Mouse (Mus musculus): ENCODE results near the gene Olfr671. TPM values are rescaled to one million over a fixed set of nuclear protein-coding genes. Genes with fewer than 3 reads are reported as not detected.

Olfr671 gene
- total and polyA plus RNA-seq, 2 experiments from 2014 or later: not detected

- H3K27ac ChIP-seq (ENCODE audit: low read depth, low read length): no peak within 1 kb of the TSS
- H3K4me1 ChIP-seq (ENCODE audit: insufficient read depth): no peaks in the 10 kb centered on the region
- no peak for ATAC-seq
- WGBS: 90% methylated on average over 1 of the region's 1 CpGs
- no peaks in the 10 kb centered on the region for H3K27me3 ChIP-seq (ENCODE audit: insufficient read depth, low read length)
- no peak for DNase-seq
- no peak within 1 kb of the TSS for H3K4me3 ChIP-seq (ENCODE audit: low read depth, low read length)
- no peak for TF ChIP-seq CTCF (IDR thresholded peaks at IDR 0.05; ENCODE audit: low read depth)
- no peaks in the 10 kb centered on the region for H3K9me3 ChIP-seq (ENCODE audit: low read length)
- no peak within 1 kb of the TSS for H3K4me2 ChIP-seq (ENCODE audit: low read depth)
- H3K36me3 ChIP-seq (ENCODE audit: insufficient read depth): no peaks in the 10 kb centered on the region
- no peak within 1 kb of the TSS for H3K9ac ChIP-seq
Measured at GRCm38 (mm10) chr7:104933940-104934339, 45.0 kb downstream of the Olfr671 start, which contains the start of gene Olfr669. Olfr669 (plus strand) TSS chr7:104934240.

- Histone ChIP-seq H3K4me3 (ENCODE audit: low read depth, low read length) (no peak within 1 kb of the TSS), H3K27me3 (ENCODE audit: insufficient read depth, low read length) (no peaks in the 10 kb centered on the region), H3K27ac (ENCODE audit: low read depth, low read length) (no peak within 1 kb of the TSS), H3K4me1 (ENCODE audit: insufficient read depth) (no peaks in the 10 kb centered on the region), H3K36me3 (ENCODE audit: insufficient read depth) (no peaks in the 10 kb centered on the region), H3K9ac (no peak within 1 kb of the TSS), H3K9me3 (ENCODE audit: low read length) (no peaks in the 10 kb centered on the region), H3K4me2 (ENCODE audit: low read depth) (no peak within 1 kb of the TSS)
- WGBS: 81% methylated on average over 1 of the region's 1 CpGs
- DNase-seq: no peak
- no peak for ATAC-seq
- no peak for TF ChIP-seq CTCF (IDR thresholded peaks at IDR 0.05; ENCODE audit: low read depth)
Measured at GRCm38 (mm10) chr7:104927957-104928356, 51.0 kb downstream of the Olfr671 start, which contains the start of gene Olfr668. Olfr668 (minus strand) TSS chr7:104928057.

Other genes with a start within 250 kb of the Olfr671 start
- not detected in 2 replicates for gene Usp17le, start 201.7 kb downstream of the Olfr671 start, total RNA-seq (2014; rRNA removed)
- not detected in 2 replicates for gene Usp17le, start 201.7 kb downstream of the Olfr671 start, polyA plus RNA-seq (2015; fragmentation: Nextera tagmentation; extraction: Ambion mirVana)
- gene Usp17lb, start 136.5 kb downstream of the Olfr671 start, total RNA-seq (2014; rRNA removed): not detected in 2 replicates
- not detected in 2 replicates for gene Usp17lb, start 136.5 kb downstream of the Olfr671 start, polyA plus RNA-seq (2015; fragmentation: Nextera tagmentation; extraction: Ambion mirVana)
- not detected in 2 replicates for gene Usp17la, start 122.1 kb downstream of the Olfr671 start, total RNA-seq (2014; rRNA removed)
- gene Usp17la, start 122.1 kb downstream of the Olfr671 start, polyA plus RNA-seq (2015; fragmentation: Nextera tagmentation; extraction: Ambion mirVana): not detected in 2 replicates
- not detected in 2 replicates for gene Olfr665, start 101.1 kb downstream of the Olfr671 start, total RNA-seq (2014; rRNA removed)
- not detected in 2 replicates for gene Olfr665, start 101.1 kb downstream of the Olfr671 start, polyA plus RNA-seq (2015; fragmentation: Nextera tagmentation; extraction: Ambion mirVana)
- not detected in 2 replicates for gene Olfr666, start 83.2 kb downstream of the Olfr671 start, total RNA-seq (2014; rRNA removed)
- not detected in 2 replicates for gene Olfr666, start 83.2 kb downstream of the Olfr671 start, polyA plus RNA-seq (2015; fragmentation: Nextera tagmentation; extraction: Ambion mirVana)
- not detected in 2 replicates for gene Olfr667, start 57.6 kb downstream of the Olfr671 start, total RNA-seq (2014; rRNA removed)
- gene Olfr667, start 57.6 kb downstream of the Olfr671 start, polyA plus RNA-seq (2015; fragmentation: Nextera tagmentation; extraction: Ambion mirVana): not detected in 2 replicates
- gene Olfr668, start 51.1 kb downstream of the Olfr671 start, total RNA-seq (2014; rRNA removed): not detected in 2 replicates
- not detected in 2 replicates for gene Olfr668, start 51.1 kb downstream of the Olfr671 start, polyA plus RNA-seq (2015; fragmentation: Nextera tagmentation; extraction: Ambion mirVana)
- not detected in 2 replicates for gene Olfr669, start 44.9 kb downstream of the Olfr671 start, total RNA-seq (2014; rRNA removed)
- gene Olfr669, start 44.9 kb downstream of the Olfr671 start, polyA plus RNA-seq (2015; fragmentation: Nextera tagmentation; extraction: Ambion mirVana): not detected in 2 replicates
- not detected in 2 replicates for gene Olfr670, start 16.5 kb downstream of the Olfr671 start, total RNA-seq (2014; rRNA removed)
- gene Olfr670, start 16.5 kb downstream of the Olfr671 start, polyA plus RNA-seq (2015; fragmentation: Nextera tagmentation; extraction: Ambion mirVana): not detected in 2 replicates
- gene Olfr672, start 22.9 kb upstream of the Olfr671 start, total RNA-seq (2014; rRNA removed): not detected in 2 replicates
- gene Olfr672, start 22.9 kb upstream of the Olfr671 start, polyA plus RNA-seq (2015; fragmentation: Nextera tagmentation; extraction: Ambion mirVana): not detected in 2 replicates
- gene Olfr675, start 49.3 kb upstream of the Olfr671 start, total RNA-seq (2014; rRNA removed): not detected in 2 replicates
- gene Olfr675, start 49.3 kb upstream of the Olfr671 start, polyA plus RNA-seq (2015; fragmentation: Nextera tagmentation; extraction: Ambion mirVana): not detected in 2 replicates
- gene Olfr676, start 53.6 kb upstream of the Olfr671 start, total RNA-seq (2014; rRNA removed): not detected in 2 replicates
- not detected in 2 replicates for gene Olfr676, start 53.6 kb upstream of the Olfr671 start, polyA plus RNA-seq (2015; fragmentation: Nextera tagmentation; extraction: Ambion mirVana)
- gene Olfr677, start 72.2 kb upstream of the Olfr671 start, total RNA-seq (2014; rRNA removed): not detected in 2 replicates
- not detected in 2 replicates for gene Olfr677, start 72.2 kb upstream of the Olfr671 start, polyA plus RNA-seq (2015; fragmentation: Nextera tagmentation; extraction: Ambion mirVana)
- gene Olfr678, start 85.3 kb upstream of the Olfr671 start, total RNA-seq (2014; rRNA removed): not detected in 2 replicates
- not detected in 2 replicates for gene Olfr678, start 85.3 kb upstream of the Olfr671 start, polyA plus RNA-seq (2015; fragmentation: Nextera tagmentation; extraction: Ambion mirVana)
- not detected in 2 replicates for gene Olfr679, start 102.1 kb upstream of the Olfr671 start, total RNA-seq (2014; rRNA removed)
- gene Olfr679, start 102.1 kb upstream of the Olfr671 start, polyA plus RNA-seq (2015; fragmentation: Nextera tagmentation; extraction: Ambion mirVana): not detected in 2 replicates
- not detected in 2 replicates for gene Olfr680-ps1, start 113.7 kb upstream of the Olfr671 start, total RNA-seq (2014; rRNA removed)
- gene Olfr680-ps1, start 113.7 kb upstream of the Olfr671 start, polyA plus RNA-seq (2015; fragmentation: Nextera tagmentation; extraction: Ambion mirVana): not detected in 2 replicates
- not detected in 2 replicates for gene Olfr681, start 137.7 kb upstream of the Olfr671 start, total RNA-seq (2014; rRNA removed)
- gene Olfr681, start 137.7 kb upstream of the Olfr671 start, polyA plus RNA-seq (2015; fragmentation: Nextera tagmentation; extraction: Ambion mirVana): not detected in 2 replicates
- gene Olfr683, start 167.9 kb upstream of the Olfr671 start, total RNA-seq (2014; rRNA removed): not detected in 2 replicates
- not detected in 2 replicates for gene Olfr683, start 167.9 kb upstream of the Olfr671 start, polyA plus RNA-seq (2015; fragmentation: Nextera tagmentation; extraction: Ambion mirVana)
- not detected in 2 replicates for gene Olfr684, start 184.5 kb upstream of the Olfr671 start, total RNA-seq (2014; rRNA removed)
- gene Olfr684, start 184.5 kb upstream of the Olfr671 start, polyA plus RNA-seq (2015; fragmentation: Nextera tagmentation; extraction: Ambion mirVana): not detected in 2 replicates
- gene Olfr685, start 206.9 kb upstream of the Olfr671 start, total RNA-seq (2014; rRNA removed): not detected in 2 replicates
- gene Olfr685, start 206.9 kb upstream of the Olfr671 start, polyA plus RNA-seq (2015; fragmentation: Nextera tagmentation; extraction: Ambion mirVana): not detected in 2 replicates
- not detected in 2 replicates for gene Olfr686, start 228.4 kb upstream of the Olfr671 start, total RNA-seq (2014; rRNA removed)
- gene Olfr686, start 228.4 kb upstream of the Olfr671 start, polyA plus RNA-seq (2015; fragmentation: Nextera tagmentation; extraction: Ambion mirVana): not detected in 2 replicates